Mouse (Mus musculus): Measurements from ENCODE around the gene Fbn1.

Fbn1 gene

GRCm38 (mm10) chr2:125386221-125386965 is 121.4 kb downstream of the Fbn1 start:
- no peak for DNase-seq

GRCm38 (mm10) chr2:125384941-125385340 is 122.9 kb downstream of the Fbn1 start:
- no peak for DNase-seq

GRCm38 (mm10) chr2:125384415-125384814 is 123.4 kb downstream of the Fbn1 start:
- no peak for DNase-seq

GRCm38 (mm10) chr2:125383273-125383641 is 124.5 kb downstream of the Fbn1 start:
- DNase-seq = no peak

GRCm38 (mm10) chr2:125382613-125383272 is 125.0 kb downstream of the Fbn1 start:
- no peak for DNase-seq

GRCm38 (mm10) chr2:125380086-125380485 is 127.7 kb downstream of the Fbn1 start:
- no peak for DNase-seq

- DNase-seq = no peak
Measured at GRCm38 (mm10) chr2:125379206-125379605, 128.6 kb downstream of the Fbn1 start.

- no peak for DNase-seq
Measured at GRCm38 (mm10) chr2:125375926-125376325, 131.9 kb downstream of the Fbn1 start.

- DNase-seq = no peak
Measured at GRCm38 (mm10) chr2:125375301-125375700, 132.5 kb downstream of the Fbn1 start.

GRCm38 (mm10) chr2:125369666-125370065 is 138.1 kb downstream of the Fbn1 start:
- DNase-seq = no peak

GRCm38 (mm10) chr2:125368616-125369015 is 139.2 kb downstream of the Fbn1 start:
- DNase-seq = no peak

GRCm38 (mm10) chr2:125361661-125362060 is 146.1 kb downstream of the Fbn1 start:
- DNase-seq = no peak

GRCm38 (mm10) chr2:125356486-125356885 is 151.3 kb downstream of the Fbn1 start:
- DNase-seq = no peak

GRCm38 (mm10) chr2:125356068-125356467 is 151.7 kb downstream of the Fbn1 start:
- no peak for DNase-seq

- DNase-seq = no peak
Measured at GRCm38 (mm10) chr2:125355216-125355971, 152.4 kb downstream of the Fbn1 start.

GRCm38 (mm10) chr2:125354587-125354986 is 153.2 kb downstream of the Fbn1 start:
- no peak for DNase-seq

- no peak for DNase-seq
Measured at GRCm38 (mm10) chr2:125349144-125349543, 158.6 kb downstream of the Fbn1 start.

- no peak for DNase-seq
Measured at GRCm38 (mm10) chr2:125342181-125342950, 165.4 kb downstream of the Fbn1 start.

- no peak for DNase-seq
Measured at GRCm38 (mm10) chr2:125340381-125340780, 167.4 kb downstream of the Fbn1 start.

GRCm38 (mm10) chr2:125337239-125337638 is 170.6 kb downstream of the Fbn1 start:
- no peak for DNase-seq

GRCm38 (mm10) chr2:125335206-125335605 is 172.6 kb downstream of the Fbn1 start:
- no peak for DNase-seq

- DNase-seq = no peak
Measured at GRCm38 (mm10) chr2:125334163-125334562, 173.6 kb downstream of the Fbn1 start.

- DNase-seq = no peak
Measured at GRCm38 (mm10) chr2:125331581-125331980, 176.2 kb downstream of the Fbn1 start.
